Mouse (Mus musculus): ENCODE measurements around the gene 1700029I15Rik. TPM values are rescaled to one million over a fixed set of nuclear protein-coding genes. Genes with fewer than 3 reads are reported as not detected.
A peak's percentile ranks its signal among the peaks of the same experiment; 100 is the strongest.
"Not testable (repeated sequence)": the region's sequence is repeated elsewhere in the genome, so short reads cannot be mapped to it uniquely, and the experiment has no call there.

1700029I15Rik gene
- polyA plus RNA-seq, 1 experiment from 2014 or later, result 1.7 TPM

DNA sequence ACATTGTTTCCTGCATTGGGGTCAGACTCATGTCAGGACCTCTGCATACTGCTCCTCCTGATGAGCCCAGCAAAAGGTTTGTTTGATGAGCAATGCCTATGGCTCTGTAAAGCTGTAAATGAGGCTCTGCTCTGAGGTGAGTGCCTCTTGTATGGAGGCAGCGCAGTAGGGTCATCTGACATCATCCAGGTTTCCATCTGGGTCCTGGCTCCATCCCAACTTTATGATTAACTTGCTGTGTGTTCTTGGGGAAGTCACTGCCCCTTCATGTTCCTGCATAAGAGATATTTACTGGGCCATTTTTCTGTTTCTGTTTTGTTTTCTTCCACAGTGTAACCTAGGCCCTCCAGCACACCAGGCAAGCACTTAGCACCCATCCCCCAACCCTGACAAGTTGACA is 15.1 kb downstream of the 1700029I15Rik start:
- H3K36me3 ChIP-seq, result no peaks in the 10 kb centered on the region
- no peaks in the 10 kb centered on the region for H3K9me3 ChIP-seq (replicated peaks)
- no peak overlapping the region for H3K9ac ChIP-seq
- H3K27ac ChIP-seq (ENCODE audit: poor library complexity, severe bottlenecking), result no peak overlapping the region
- H3K4me2 ChIP-seq, result no peak overlapping the region
- H3K27me3 ChIP-seq (replicated peaks), result peaks cover 65% of the 10 kb centered on the region
- ATAC-seq (ENCODE audit: insufficient number of reproducible peaks, low FRiP score), result no peak
- peaks cover 7% of the 10 kb centered on the region for H3K4me1 ChIP-seq (replicated peaks)
- no peak overlapping the region for H3K4me3 ChIP-seq
- WGBS, result 73% methylated on average over 1 of the region's 1 CpGs

DNA sequence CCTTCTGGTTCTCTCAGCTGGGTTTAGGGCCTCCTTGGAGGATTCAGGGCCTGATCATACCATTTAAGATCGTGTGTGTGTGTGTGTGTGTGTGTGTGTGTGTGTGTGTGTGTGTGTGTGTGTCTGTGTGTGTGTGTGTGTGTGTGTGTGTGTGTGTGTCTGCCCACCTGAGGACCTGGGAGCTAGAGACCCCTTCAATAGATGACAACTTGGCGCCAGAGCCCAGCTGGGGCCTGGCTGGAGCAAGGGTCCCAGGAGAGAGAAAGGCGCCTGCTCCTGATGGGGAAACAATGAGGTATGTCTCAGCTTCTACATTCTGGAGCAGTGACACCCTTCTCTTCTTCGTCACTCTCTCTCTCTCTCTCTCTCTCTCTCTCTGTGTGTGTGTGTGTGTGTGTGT is 17.5 kb downstream of the 1700029I15Rik start:
- not testable (repeated sequence) for H3K4me1 ChIP-seq (replicated peaks); H3K4me3 ChIP-seq; H3K27ac ChIP-seq (ENCODE audit: poor library complexity, severe bottlenecking); H3K4me2 ChIP-seq; ATAC-seq (ENCODE audit: insufficient number of reproducible peaks, low FRiP score); H3K9ac ChIP-seq; H3K9me3 ChIP-seq (replicated peaks)
- Histone ChIP-seq H3K27me3 (replicated peaks) (peaks cover 43% of the 10 kb centered on the region), H3K36me3 (peaks cover 13% of the 10 kb centered on the region)
- WGBS, result 62% methylated on average over 4 of the region's 4 CpGs

DNA sequence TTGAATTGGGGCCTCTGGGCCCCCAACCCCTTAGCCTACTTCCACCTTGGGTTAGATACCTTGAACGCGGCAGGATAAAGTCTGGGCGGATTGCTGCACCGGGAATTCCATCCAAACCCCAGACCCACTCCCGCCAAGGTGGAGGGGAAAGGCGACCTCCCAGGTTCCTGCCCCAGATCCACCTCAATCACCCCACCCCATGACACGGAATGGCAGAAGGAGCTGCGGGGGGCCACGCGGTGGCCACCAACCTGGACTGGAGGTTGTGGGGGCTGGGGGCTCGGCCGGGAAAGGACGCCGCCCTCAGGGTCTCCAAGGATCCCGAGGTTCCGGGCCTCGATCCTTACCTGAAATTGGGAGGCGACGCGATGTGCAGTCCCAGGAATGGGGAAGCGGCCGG is 18.3 kb downstream of the 1700029I15Rik start:
- WGBS, result 6% methylated on average over 20 of the region's 22 CpGs
- peaks cover 6% of the 10 kb centered on the region; the same call in 1 of the 2 replicates for H3K4me1 ChIP-seq (replicated peaks)
- peaks cover 36% of the 10 kb centered on the region for H3K27me3 ChIP-seq (replicated peaks)
- H3K9me3 ChIP-seq (replicated peaks), result no peaks in the 10 kb centered on the region
- H3K4me2 ChIP-seq, result peak overlapping the region; percentile 80
- peak overlapping the region; percentile 73 for H3K9ac ChIP-seq
- no peak overlapping the region for H3K27ac ChIP-seq (ENCODE audit: poor library complexity, severe bottlenecking)
- ATAC-seq (ENCODE audit: insufficient number of reproducible peaks, low FRiP score), result no peak
- peaks cover 21% of the 10 kb centered on the region for H3K36me3 ChIP-seq
- H3K4me3 ChIP-seq, result peak overlapping the region; percentile 55

DNA sequence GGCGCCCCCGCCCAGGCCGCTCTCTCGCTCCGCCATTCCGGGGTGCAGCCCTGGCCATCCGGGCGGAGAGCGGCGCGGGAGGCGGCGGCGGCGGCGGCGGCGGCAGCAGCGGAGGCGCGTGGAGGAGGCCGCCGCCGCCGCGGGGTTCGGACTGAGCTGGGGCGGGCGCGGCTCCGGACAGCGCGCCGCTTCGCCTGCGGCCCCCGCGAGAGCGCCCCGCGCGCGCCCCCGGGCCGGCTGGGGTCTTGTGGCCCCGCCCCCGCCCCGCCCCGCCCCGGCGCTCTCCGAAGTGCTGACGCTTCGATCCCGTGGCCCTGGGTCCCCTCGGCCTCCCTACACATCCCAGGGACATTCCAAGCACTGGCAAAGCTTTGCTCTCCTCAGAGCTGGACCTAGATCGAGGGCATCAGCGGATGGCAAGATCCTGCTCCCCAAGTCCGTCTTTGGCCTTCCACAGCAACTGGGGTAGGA is 18.8 kb downstream of the 1700029I15Rik start, which contains the start of gene Mapk8ip1:
Mapk8ip1 (minus strand) TSS at position 173 of the 471 bp plus-strand sequence.
- peaks cover 32% of the 10 kb centered on the region for H3K27me3 ChIP-seq (replicated peaks)
- H3K4me1 ChIP-seq (replicated peaks), result peaks cover 6% of the 10 kb centered on the region; the same call in 1 of the 2 replicates
- H3K4me2 ChIP-seq, result peak within 1 kb of the TSS; percentile 80
- peak; percentile 71 for ATAC-seq (ENCODE audit: insufficient number of reproducible peaks, low FRiP score)
- WGBS, result 2% methylated on average over 51 of the region's 59 CpGs
- H3K4me3 ChIP-seq, result peak within 1 kb of the TSS; percentile 55
- H3K36me3 ChIP-seq, result peaks cover 26% of the 10 kb centered on the region
- H3K9me3 ChIP-seq (replicated peaks), result no peaks in the 10 kb centered on the region
- H3K27ac ChIP-seq (ENCODE audit: poor library complexity, severe bottlenecking), result no peak within 1 kb of the TSS
- peak within 1 kb of the TSS; percentile 73 for H3K9ac ChIP-seq

DNA sequence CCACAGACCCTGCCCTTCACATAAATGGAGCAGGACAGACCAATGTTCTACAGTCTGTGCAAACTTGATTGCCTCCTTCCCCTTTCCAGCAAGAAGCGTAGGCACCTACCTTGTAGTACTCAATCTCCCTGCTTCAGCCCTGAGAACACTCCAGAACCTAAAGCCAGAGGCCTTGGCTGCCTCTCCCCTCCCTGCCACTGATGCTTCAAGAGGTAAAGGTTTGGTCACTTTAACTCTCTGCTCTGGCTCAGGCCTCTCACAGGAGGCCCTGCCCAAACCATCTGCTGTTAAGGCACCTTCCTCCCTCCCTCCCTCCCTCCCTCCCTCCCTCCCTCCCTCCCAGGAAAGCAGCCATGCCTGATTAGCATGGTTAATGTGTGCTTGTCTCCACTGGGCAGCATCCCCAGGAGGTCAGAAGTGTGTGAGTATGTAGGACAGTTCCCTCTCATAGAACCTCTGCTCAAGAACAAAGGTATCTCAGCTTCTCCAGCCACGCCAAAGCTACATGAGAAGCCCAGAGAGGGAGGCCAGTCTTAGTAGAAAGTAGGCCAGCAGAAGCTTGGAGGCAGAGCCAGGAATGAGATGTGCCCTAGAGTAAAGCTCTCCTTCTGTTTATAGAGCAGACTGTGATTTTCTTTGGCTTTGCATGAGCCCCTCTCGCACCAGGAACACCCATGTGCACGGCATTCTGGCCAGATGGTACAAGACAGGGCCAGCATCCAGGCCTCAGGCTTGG is 20.4 kb downstream of the 1700029I15Rik start:
- WGBS, result 72% methylated on average over 4 of the region's 4 CpGs
- Histone ChIP-seq H3K4me1 (replicated peaks) (peaks cover 6% of the 10 kb centered on the region; the same call in 1 of the 2 replicates), H3K9me3 (replicated peaks) (no peaks in the 10 kb centered on the region), H3K27me3 (replicated peaks) (peaks cover 19% of the 10 kb centered on the region), H3K4me2 (no peak overlapping the region), H3K27ac (ENCODE audit: poor library complexity, severe bottlenecking) (no peak overlapping the region), H3K36me3 (peaks cover 37% of the 10 kb centered on the region), H3K9ac (no peak overlapping the region), H3K4me3 (no peak overlapping the region)
- ATAC-seq (ENCODE audit: insufficient number of reproducible peaks, low FRiP score), result no peak

DNA sequence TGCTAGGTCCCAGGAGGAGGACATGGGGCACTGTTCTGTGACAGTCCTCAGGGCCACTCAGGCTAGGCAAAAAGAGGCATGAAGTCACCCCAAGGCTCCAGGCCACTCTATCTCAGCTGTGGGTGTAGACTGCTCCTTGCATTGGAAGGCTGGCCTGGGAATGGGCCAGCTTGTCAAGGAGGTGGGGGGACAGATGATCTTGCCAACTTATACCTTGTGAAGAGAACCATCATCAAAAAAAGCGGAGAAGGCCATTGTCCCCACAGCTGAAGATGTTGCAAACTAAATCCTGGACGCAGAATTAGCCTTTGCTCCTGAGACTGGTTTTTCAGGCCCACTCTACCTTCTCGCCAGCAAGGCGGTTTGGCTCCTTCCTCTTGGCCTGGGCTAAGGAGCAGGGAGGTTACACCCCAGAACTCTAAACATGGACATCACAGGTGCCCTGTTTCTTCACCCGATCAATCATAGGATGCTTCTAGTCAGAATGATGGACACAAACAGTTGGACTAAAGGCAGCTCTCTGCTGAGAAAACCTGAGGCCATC is 21.5 kb downstream of the 1700029I15Rik start:
- Histone ChIP-seq H3K9me3 (replicated peaks) (no peaks in the 10 kb centered on the region), H3K27me3 (replicated peaks) (peaks cover 19% of the 10 kb centered on the region), H3K4me2 (no peak overlapping the region), H3K4me3 (no peak overlapping the region), H3K4me1 (replicated peaks) (peaks cover 6% of the 10 kb centered on the region; the same call in 1 of the 2 replicates), H3K27ac (ENCODE audit: poor library complexity, severe bottlenecking) (no peak overlapping the region), H3K9ac (no peak overlapping the region), H3K36me3 (peaks cover 47% of the 10 kb centered on the region)
- 88% methylated on average over 5 of the region's 5 CpGs for WGBS
- ATAC-seq (ENCODE audit: insufficient number of reproducible peaks, low FRiP score), result no peak

DNA sequence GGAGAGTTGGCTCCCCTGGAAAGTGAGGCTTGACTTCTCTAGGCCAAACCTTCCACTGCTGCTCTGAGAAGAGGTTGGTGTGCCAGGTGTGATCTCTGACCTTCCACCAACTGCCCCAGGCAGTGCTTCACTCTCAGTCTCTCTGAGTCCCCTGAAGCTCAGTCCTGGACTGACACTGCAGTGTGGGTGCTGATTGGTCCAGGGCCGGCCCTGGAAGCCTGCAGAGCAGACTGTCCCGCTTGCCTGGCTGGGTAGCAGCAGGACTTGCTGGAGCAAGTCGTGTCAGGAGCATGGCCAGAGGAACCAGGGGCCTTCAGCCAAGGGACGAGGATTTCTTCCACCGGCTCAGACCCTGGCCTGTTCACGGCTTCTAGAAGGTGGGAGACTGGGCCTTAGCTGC is 22.4 kb downstream of the 1700029I15Rik start:
- no peak for ATAC-seq (ENCODE audit: insufficient number of reproducible peaks, low FRiP score)
- peaks cover 6% of the 10 kb centered on the region; the same call in 1 of the 2 replicates for H3K4me1 ChIP-seq (replicated peaks)
- H3K4me3 ChIP-seq, result no peak overlapping the region
- no peak overlapping the region for H3K4me2 ChIP-seq
- no peak overlapping the region for H3K9ac ChIP-seq
- peaks cover 56% of the 10 kb centered on the region for H3K36me3 ChIP-seq
- WGBS, result 85% methylated on average over 6 of the region's 6 CpGs
- H3K27ac ChIP-seq (ENCODE audit: poor library complexity, severe bottlenecking), result no peak overlapping the region
- peaks cover 12% of the 10 kb centered on the region for H3K27me3 ChIP-seq (replicated peaks)
- H3K9me3 ChIP-seq (replicated peaks), result no peaks in the 10 kb centered on the region

DNA sequence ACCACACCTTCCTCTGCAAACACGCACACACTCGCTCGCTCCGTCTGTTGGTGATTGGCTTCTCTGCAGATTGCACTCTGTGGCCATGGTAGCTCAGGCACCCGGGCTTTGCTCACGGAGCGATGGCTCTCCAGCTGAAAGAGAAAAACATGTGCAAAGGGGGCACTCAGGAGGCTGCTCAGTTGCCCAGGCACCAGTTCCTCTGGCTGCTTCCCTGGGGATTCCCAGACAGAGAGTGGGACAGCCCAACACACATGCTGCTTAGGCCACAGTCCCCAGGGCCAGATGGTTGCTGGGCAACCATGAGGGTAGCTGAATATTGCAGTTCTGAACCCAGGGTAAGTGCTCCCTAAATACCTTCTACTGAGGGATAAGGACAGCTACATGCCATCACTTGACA is 23.3 kb downstream of the 1700029I15Rik start:
- H3K36me3 ChIP-seq, result peaks cover 65% of the 10 kb centered on the region

DNA sequence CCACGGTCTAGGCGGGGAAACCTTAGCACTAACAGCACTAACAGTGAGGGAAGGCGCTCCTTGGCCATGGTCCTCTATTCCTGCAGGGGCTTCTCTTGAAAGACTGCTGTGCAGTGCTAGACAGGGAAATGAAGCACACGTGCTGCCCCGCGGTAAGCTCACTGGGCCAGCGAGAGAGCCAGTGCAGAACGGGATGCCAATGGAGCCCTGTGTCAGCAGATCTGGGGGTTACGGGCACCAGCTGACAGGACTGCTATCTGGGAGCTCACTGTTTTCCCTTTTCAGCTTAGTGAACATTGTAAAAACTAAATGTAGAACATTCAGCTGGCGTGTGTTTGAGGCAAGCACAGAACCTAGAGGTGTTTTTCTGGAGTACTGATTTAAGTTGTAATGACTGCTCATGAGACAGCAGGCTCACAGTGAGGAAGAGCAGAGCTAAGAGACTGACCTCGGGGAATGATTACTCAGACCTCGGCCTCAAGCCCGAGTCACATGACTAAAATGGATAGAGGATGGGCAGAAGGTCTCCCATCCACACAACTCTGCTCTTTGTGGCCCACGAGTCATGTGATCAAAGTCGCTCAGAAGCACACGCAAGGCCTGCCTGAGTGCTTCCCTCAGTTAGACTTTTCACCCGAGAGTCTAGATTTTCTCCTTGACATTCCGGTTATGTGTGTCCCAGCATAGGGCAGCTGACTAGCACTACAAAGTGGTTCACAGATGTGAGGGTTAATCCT is 26.1 kb downstream of the 1700029I15Rik start:
- Histone ChIP-seq H3K36me3 (peaks cover 93% of the 10 kb centered on the region), H3K27me3 (replicated peaks) (no peaks in the 10 kb centered on the region), H3K4me3 (no peak overlapping the region), H3K9me3 (replicated peaks) (no peaks in the 10 kb centered on the region), H3K9ac (no peak overlapping the region), H3K27ac (ENCODE audit: poor library complexity, severe bottlenecking) (no peak overlapping the region), H3K4me1 (replicated peaks) (no peaks in the 10 kb centered on the region), H3K4me2 (no peak overlapping the region)
- WGBS, result 89% methylated on average over 18 of the region's 18 CpGs
- ATAC-seq (ENCODE audit: insufficient number of reproducible peaks, low FRiP score), result no peak

More for the DNA sequence above, 23.3 kb downstream of the 1700029I15Rik start:
- Histone ChIP-seq H3K4me2 (no peak overlapping the region), H3K4me1 (replicated peaks) (peaks cover 6% of the 10 kb centered on the region; the same call in 1 of the 2 replicates), H3K27ac (ENCODE audit: poor library complexity, severe bottlenecking) (no peak overlapping the region), H3K27me3 (replicated peaks) (peaks cover 2% of the 10 kb centered on the region), H3K9ac (no peak overlapping the region), H3K9me3 (replicated peaks) (no peaks in the 10 kb centered on the region), H3K4me3 (no peak overlapping the region)
- WGBS, result 98% methylated on average over 7 of the region's 7 CpGs
- no peak for ATAC-seq (ENCODE audit: insufficient number of reproducible peaks, low FRiP score)

DNA sequence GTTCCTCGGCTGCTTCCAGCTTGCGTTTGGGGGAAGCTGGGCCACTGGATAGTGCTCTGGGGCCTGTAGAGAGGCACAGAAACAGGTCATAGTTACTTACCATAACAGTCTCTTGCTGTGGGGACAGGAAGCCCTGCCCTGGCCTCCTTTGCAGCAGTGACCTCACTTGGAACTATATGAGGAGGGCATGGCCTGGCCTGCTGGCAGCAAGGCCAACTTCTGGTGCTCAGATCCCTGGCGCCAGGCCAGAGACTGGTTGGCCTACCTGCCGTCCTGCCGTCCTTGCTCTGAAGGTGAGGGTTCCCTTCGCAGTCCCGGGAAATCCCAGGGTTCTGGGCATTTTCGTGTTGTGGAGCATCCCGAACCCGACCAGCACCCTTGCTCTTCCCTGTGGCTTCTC is 29.4 kb downstream of the 1700029I15Rik start:
- Histone ChIP-seq H3K36me3 (peaks cover 94% of the 10 kb centered on the region), H3K9me3 (replicated peaks) (no peaks in the 10 kb centered on the region), H3K27ac (ENCODE audit: poor library complexity, severe bottlenecking) (no peak overlapping the region), H3K4me3 (no peak overlapping the region), H3K27me3 (replicated peaks) (no peaks in the 10 kb centered on the region), H3K9ac (no peak overlapping the region), H3K4me1 (replicated peaks) (no peaks in the 10 kb centered on the region), H3K4me2 (no peak overlapping the region)
- 89% methylated on average over 10 of the region's 10 CpGs for WGBS
- no peak for ATAC-seq (ENCODE audit: insufficient number of reproducible peaks, low FRiP score)
